13 mouse cellular contexts compared by ENCODE assay signal in genomic region chr1:121111776-121112344, GRCm38 (mm10).
A peak's percentile ranks its signal among the peaks of the same experiment; 100 is the strongest.
DNase-seq lines count a peak whose midpoint lies in the region; ATAC-seq and TF ChIP-seq lines count a peak whose summit lies in the region.
"Had no signal": no experiment of that assay in that cellular context is flagged by ENCODE, and none has a peak within 500 bp of the region (broad histone marks: within the 10 kb centered on the region; RNA-seq: fewer than 3 reads in every experiment).

No protein-coding gene starts in this region.

- H3K4me2 ChIP-seq in lung, embryonic 15.5 days: no peak overlapping the region
- no peak overlapping the region for H3K4me2 ChIP-seq in neural tube, embryonic 15.5 days
- H3K4me2 ChIP-seq: limb, embryonic 13.5 days had no signal

- no peak overlapping the region for H3K4me3 ChIP-seq in lung, embryonic 15.5 days
- no peak overlapping the region for H3K4me3 ChIP-seq in lung, adult 2 months (replicated peaks; ENCODE audit: extremely low read depth, low read depth, low read length)
- no peak overlapping the region for H3K4me3 ChIP-seq in neural tube, embryonic 15.5 days (replicated peaks)
- H3K4me3 ChIP-seq: limb, embryonic 13.5 days had no signal

- no peaks in the 10 kb centered on the region for H3K9me3 ChIP-seq in lung, embryonic 15.5 days
- H3K9me3 ChIP-seq in neural tube, embryonic 15.5 days (replicated peaks): no peaks in the 10 kb centered on the region
- H3K9me3 ChIP-seq: limb, embryonic 13.5 days had no signal

- no peaks in the 10 kb centered on the region for H3K27me3 ChIP-seq in lung, embryonic 15.5 days
- H3K27me3 ChIP-seq in neural tube, embryonic 15.5 days (replicated peaks): no peaks in the 10 kb centered on the region
- H3K27me3 ChIP-seq: limb, embryonic 13.5 days had no signal

- intact Hi-C loops in gastrocnemius, postnatal 14 days (cut with DNase I; ENCODE audit: low total_unique reads): no loop called here

- no peak overlapping the region for H3K9ac ChIP-seq in lung, embryonic 15.5 days
- no peak overlapping the region for H3K9ac ChIP-seq in neural tube, embryonic 15.5 days (replicated peaks)
- H3K9ac ChIP-seq: limb, embryonic 13.5 days had no signal

- TF ChIP-seq CTCF in lung, adult 2 months (IDR thresholded peaks at IDR 0.05; ENCODE audit: insufficient read depth, low read length): no peak

- ATAC-seq in lung, embryonic 15.5 days (ENCODE audit: borderline replicate concordance, extremely low read depth, low FRiP score, low TSS enrichment): peak; percentile 34; the same call in 1 of the 2 replicates
- ATAC-seq in neural tube, embryonic 15.5 days (ENCODE audit: low FRiP score): no peak

- 41% methylated on average over 4 of the region's 4 CpGs for WGBS in lung, embryonic 15.5 days
- 54% methylated on average over 4 of the region's 4 CpGs for WGBS in lung, adult 2 months
- 26% methylated on average over 4 of the region's 4 CpGs for WGBS in neural tube, embryonic 15.5 days

- no peak for TF ChIP-seq POLR2A in lung, adult 2 months (IDR thresholded peaks at IDR 0.05; ENCODE audit: borderline replicate concordance, extremely low read depth, low read depth, low read length)

- H3K4me1 ChIP-seq in lung, embryonic 15.5 days: peaks cover 7% of the 10 kb centered on the region; the same call in 1 of the 2 replicates
- H3K4me1 ChIP-seq in lung, adult 2 months (ENCODE audit: control insufficient read depth, insufficient read depth, low read length): no peaks in the 10 kb centered on the region; the same call in 1 of the 2 replicates
- peaks cover 12% of the 10 kb centered on the region; the same call in 1 of the 2 replicates for H3K4me1 ChIP-seq in neural tube, embryonic 15.5 days

- no peak overlapping the region for H3K27ac ChIP-seq in lung, embryonic 15.5 days
- H3K27ac ChIP-seq in neural tube, embryonic 15.5 days (replicated peaks): peak overlapping the region; percentile 30
- H3K27ac ChIP-seq: limb, embryonic 13.5 days had no signal

- no peaks in the 10 kb centered on the region for H3K36me3 ChIP-seq in lung, embryonic 15.5 days
- no peaks in the 10 kb centered on the region for H3K36me3 ChIP-seq in neural tube, embryonic 15.5 days
- H3K36me3 ChIP-seq: G1E; limb, embryonic 13.5 days had no signal

- peak; percentile 24 for DNase-seq in adrenal gland, postnatal 10 days
- no peak for DNase-seq in adrenal gland, postnatal 4 days (ENCODE audit: low spot score in 2 of 2)
- no peak for DNase-seq in lung, adult 2 months
- DNase-seq in gastrocnemius, postnatal 14 days: peak; percentile 52
- DNase-seq in right cerebral cortex, adult 2 months (ENCODE audit: low spot score in 2 of 2): no peak
- DNase-seq in right cerebral cortex, postnatal 10 days (ENCODE audit: low spot score in 2 of 2): no peak
- DNase-seq: adrenal gland, adult 8-10 months; cerebellum, adult 2 months; kidney, adult 18-20 months had no signal

Comparison
In these comparisons a context has a peak if more than half of its experiments do, and no peak if none do; other contexts are left out.
1. DNase-seq: peak in adrenal gland, postnatal 10 days (single experiment) and gastrocnemius, postnatal 14 days (single experiment); none in adrenal gland, postnatal 4 days (0 of 2), lung, adult 2 months (single experiment), right cerebral cortex, adult 2 months (0 of 2) and right cerebral cortex, postnatal 10 days (0 of 2).